Comparison of ENCODE assay signal across 28 mouse cellular contexts in the genomic region with DNA sequence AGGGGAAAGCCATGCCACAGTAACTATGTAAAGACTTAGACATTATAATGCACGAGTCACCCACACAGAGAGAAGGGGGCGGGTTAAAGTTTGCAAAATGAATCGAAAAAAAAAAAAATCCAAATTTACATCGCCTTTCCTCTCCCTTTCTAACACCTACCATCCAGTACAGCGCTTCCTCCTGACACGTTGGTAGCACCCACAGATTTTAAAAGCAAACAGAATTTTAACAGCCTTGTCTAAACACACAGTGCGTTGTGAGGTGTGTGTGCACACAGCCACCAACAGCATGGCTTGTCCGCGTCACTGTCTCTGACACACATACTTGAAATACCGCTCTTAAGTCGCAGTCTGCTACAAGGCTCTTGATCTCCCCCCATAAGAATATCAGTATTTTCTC.
A peak's percentile ranks its signal among the peaks of the same experiment; 100 is the strongest.
DNase-seq lines count a peak whose midpoint lies in the region; ATAC-seq and TF ChIP-seq lines count a peak whose summit lies in the region.
"Had no signal": no experiment of that assay in that cellular context is flagged by ENCODE, and none has a peak within 500 bp of the region (broad histone marks: within the 10 kb centered on the region; RNA-seq: fewer than 3 reads in every experiment).

No protein-coding gene starts in this region.

- TF ChIP-seq CTCF in lung, postnatal 0 days (IDR thresholded peaks at IDR 0.05), result no peak

- H3K9me3 ChIP-seq in forebrain, embryonic 11.5 days (ENCODE audit: control insufficient read depth, low read length), result no peaks in the 10 kb centered on the region; the same call in 1 of the 2 replicates
- H3K9me3 ChIP-seq in forebrain, embryonic 16.5 days (ENCODE audit: control insufficient read depth, low read length), result peaks cover 7% of the 10 kb centered on the region; the same call in 1 of the 2 replicates
- H3K9me3 ChIP-seq in lung, postnatal 0 days (ENCODE audit: low read length), result no peaks in the 10 kb centered on the region
- H3K9me3 ChIP-seq: embryonic facial prominence, embryonic 13.5 days; embryonic facial prominence, embryonic 15.5 days; G1E had no signal

- H3K4me1 ChIP-seq in forebrain, embryonic 11.5 days (replicated peaks; ENCODE audit: control insufficient read depth, insufficient read depth, low read length), result no peaks in the 10 kb centered on the region; the same call in 1 of the 2 replicates
- no peaks in the 10 kb centered on the region for H3K4me1 ChIP-seq in forebrain, embryonic 16.5 days (replicated peaks; ENCODE audit: control insufficient read depth, insufficient read depth, low read length)
- H3K4me1 ChIP-seq in lung, postnatal 0 days (ENCODE audit: insufficient read depth, low read depth, low read length), result no peaks in the 10 kb centered on the region
- H3K4me1 ChIP-seq: embryonic facial prominence, embryonic 13.5 days had no signal

- no peak for TF ChIP-seq EP300 in lung, postnatal 0 days (IDR thresholded peaks at IDR 0.05)

- H3K27me3 ChIP-seq in forebrain, embryonic 11.5 days (ENCODE audit: control insufficient read depth, insufficient read depth, low read length), result no peaks in the 10 kb centered on the region
- H3K27me3 ChIP-seq in forebrain, embryonic 16.5 days (replicated peaks; ENCODE audit: control insufficient read depth, insufficient read depth, low read length), result no peaks in the 10 kb centered on the region
- H3K27me3 ChIP-seq in lung, postnatal 0 days (replicated peaks; ENCODE audit: insufficient read depth, low read length), result no peaks in the 10 kb centered on the region
- H3K27me3 ChIP-seq: CH12.LX; embryonic facial prominence, embryonic 13.5 days; embryonic facial prominence, embryonic 15.5 days; Patski had no signal

- no peak for ATAC-seq in forebrain, embryonic 11.5 days (replicated peaks; ENCODE audit: low FRiP score)
- ATAC-seq in forebrain, embryonic 16.5 days, result no peak
- ATAC-seq in frontal cortex, adult (ENCODE audit: low TSS enrichment), result peak; percentile 82
- peak; percentile 44; the same call in 1 of the 2 replicates for ATAC-seq in lung, postnatal 0 days
- ATAC-seq: activated CD4-positive, CD25-positive, alpha-beta regulatory T cell, adult 4 months; CD4-positive, CD25-positive, alpha-beta regulatory T cell, adult 4 months; forebrain, embryonic 14.5 days; Patski had no signal

- peaks cover 14% of the 10 kb centered on the region for H3K36me3 ChIP-seq in forebrain, embryonic 11.5 days (ENCODE audit: control insufficient read depth, insufficient read depth, low read length)
- H3K36me3 ChIP-seq in forebrain, embryonic 16.5 days (ENCODE audit: control insufficient read depth, insufficient read depth), result peaks cover 2% of the 10 kb centered on the region; the same call in 1 of the 2 replicates
- peaks cover 16% of the 10 kb centered on the region; the same call in 1 of the 2 replicates for H3K36me3 ChIP-seq in lung, postnatal 0 days (ENCODE audit: insufficient read depth, low read length)
- H3K36me3 ChIP-seq: G1E had no signal

- no peak overlapping the region for H3K27ac ChIP-seq in forebrain, embryonic 11.5 days (ENCODE audit: low read depth, low read length)
- H3K27ac ChIP-seq in forebrain, embryonic 16.5 days (ENCODE audit: low read length), result no peak overlapping the region
- H3K27ac ChIP-seq in lung, postnatal 0 days (ENCODE audit: low read length), result no peak overlapping the region
- H3K27ac ChIP-seq: embryonic facial prominence, embryonic 13.5 days; embryonic facial prominence, embryonic 15.5 days; forebrain, embryonic 10.5 days had no signal

- peak; percentile 38 for DNase-seq in forebrain, embryonic 11.5 days (ENCODE audit: low spot score)
- DNase-seq in frontal cortex, postnatal 14 days (ENCODE audit: low spot score in 2 of 2), result no peak
- no peak for DNase-seq in lung, postnatal 0 days (ENCODE audit: low spot score)
- DNase-seq in lung, postnatal 36 days, result no peak
- peak; percentile 62 for DNase-seq in brain, adult 2 months (ENCODE audit: low read depth, low spot score)
- DNase-seq: adrenal gland, adult 8-10 months; adrenal gland, postnatal 14 days; adrenal gland, postnatal 36 days; B cell, adult 2 months; cerebellum, adult 11 months; cerebellum, adult 18-20 months; cerebellum, adult 8-10 months; cerebellum, adult 9-11 months; cerebellum, postnatal 14 days; cerebellum, postnatal 36 days; embryo, embryonic 11 days had no signal

- no peak overlapping the region for H3K4me3 ChIP-seq in forebrain, embryonic 11.5 days (ENCODE audit: low read depth, low read length)
- H3K4me3 ChIP-seq in forebrain, embryonic 16.5 days (replicated peaks; ENCODE audit: low read length), result no peak overlapping the region
- no peak overlapping the region for H3K4me3 ChIP-seq in lung, postnatal 0 days (ENCODE audit: low read depth, low read length)
- H3K4me3 ChIP-seq: embryonic facial prominence, embryonic 13.5 days; embryonic facial prominence, embryonic 15.5 days; erythroblast, embryonic 14.5 days; forebrain, embryonic 10.5 days had no signal

- no peak overlapping the region for H3K9ac ChIP-seq in forebrain, embryonic 11.5 days (ENCODE audit: low read length)
- H3K9ac ChIP-seq in forebrain, embryonic 16.5 days (replicated peaks; ENCODE audit: low read depth, low read length), result no peak overlapping the region
- H3K9ac ChIP-seq in lung, postnatal 0 days (replicated peaks; ENCODE audit: low read depth), result no peak overlapping the region
- H3K9ac ChIP-seq: embryonic facial prominence, embryonic 13.5 days; embryonic facial prominence, embryonic 15.5 days had no signal

- no peak overlapping the region for H3K4me2 ChIP-seq in forebrain, embryonic 11.5 days (ENCODE audit: low read depth, low read length, severe bottlenecking)
- no peak overlapping the region for H3K4me2 ChIP-seq in forebrain, embryonic 16.5 days (ENCODE audit: low read length)
- no peak overlapping the region for H3K4me2 ChIP-seq in lung, postnatal 0 days (replicated peaks; ENCODE audit: low read depth, low read length)
- H3K4me2 ChIP-seq: embryonic facial prominence, embryonic 13.5 days; embryonic facial prominence, embryonic 15.5 days had no signal

- WGBS in forebrain, embryonic 11.5 days, result 96% methylated on average over 11 of the region's 11 CpGs
- 94% methylated on average over 11 of the region's 11 CpGs for WGBS in forebrain, embryonic 16.5 days
- 65% methylated on average over 11 of the region's 11 CpGs for WGBS in lung, postnatal 0 days

Comparison
In these comparisons a context has a peak if more than half of its experiments do, and no peak if none do; other contexts are left out.
1. ATAC-seq: peak in frontal cortex, adult (single experiment) and lung, postnatal 0 days (single experiment); none in forebrain, embryonic 11.5 days (single experiment) and forebrain, embryonic 16.5 days (single experiment).
2. DNase-seq: peak in forebrain, embryonic 11.5 days (single experiment) and brain, adult 2 months (single experiment); none in frontal cortex, postnatal 14 days (0 of 2), lung, postnatal 0 days (single experiment) and lung, postnatal 36 days (single experiment).